In the genomic region with DNA sequence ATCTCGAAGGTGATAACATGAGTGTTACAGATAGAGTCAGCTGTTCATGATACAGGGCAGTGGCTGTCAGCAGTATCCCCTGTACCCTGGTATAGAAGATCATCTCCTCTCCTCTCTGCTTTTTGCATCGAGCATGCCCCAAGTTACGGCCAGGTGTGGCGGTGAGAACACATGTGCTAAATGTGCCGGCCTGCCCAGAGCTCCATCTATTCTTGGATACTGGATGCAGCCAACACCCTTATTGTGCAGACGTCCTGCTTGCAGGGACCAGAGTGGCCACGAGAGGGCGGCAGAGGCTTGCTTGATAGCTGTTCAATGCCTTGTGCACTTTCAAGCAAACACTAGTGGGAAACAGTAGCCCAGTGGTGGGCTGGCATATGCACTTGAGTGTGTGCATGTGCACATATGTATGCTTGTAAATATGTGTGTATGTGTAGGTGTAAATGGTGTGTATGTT, we compare ENCODE assay signal across 9 mouse cellular contexts. TPM values are rescaled to one million over a fixed set of nuclear protein-coding genes. Genes with fewer than 3 reads are reported as not detected.
DNase-seq lines count a peak whose midpoint lies in the region; ATAC-seq lines count a peak whose summit lies in the region.
"Had no signal": no experiment of that assay in that cellular context is flagged by ENCODE, and none has a peak within 500 bp of the region (broad histone marks: within the 10 kb centered on the region; RNA-seq: fewer than 3 reads in every experiment).

No protein-coding gene starts in this region.

- H3K9ac ChIP-seq in heart, embryonic 14.5 days (ENCODE audit: low read length), result no peak overlapping the region
- H3K9ac ChIP-seq in liver, embryonic 12.5 days, result no peak overlapping the region
- H3K9ac ChIP-seq in neural tube, embryonic 11.5 days (ENCODE audit: low read length), result no peak overlapping the region
- no peak overlapping the region for H3K9ac ChIP-seq in stomach, embryonic 16.5 days (ENCODE audit: low read length)

- peaks cover 50% of the 10 kb centered on the region for H3K36me3 ChIP-seq in heart, embryonic 14.5 days (ENCODE audit: control insufficient read depth, insufficient read depth, low read length)
- H3K36me3 ChIP-seq in liver, embryonic 12.5 days, result peaks cover 96% of the 10 kb centered on the region
- H3K36me3 ChIP-seq in neural tube, embryonic 11.5 days (ENCODE audit: control insufficient read depth, insufficient read depth, low read length), result no peaks in the 10 kb centered on the region; the same call in 1 of the 2 replicates
- peaks cover 5% of the 10 kb centered on the region; the same call in 1 of the 2 replicates for H3K36me3 ChIP-seq in stomach, embryonic 16.5 days (ENCODE audit: control insufficient read depth, insufficient read depth, low read length)

- ATAC-seq in heart, embryonic 14.5 days (ENCODE audit: insufficient number of reproducible peaks, insufficient read depth, low FRiP score, low read depth), result peak; percentile 75
- ATAC-seq in liver, embryonic 12.5 days, result peak; percentile 64
- peak; percentile 74 for ATAC-seq in neural tube, embryonic 11.5 days (ENCODE audit: insufficient read depth, low FRiP score, low TSS enrichment)
- peak; percentile 76; the same call in 1 of the 2 replicates for ATAC-seq in stomach, embryonic 16.5 days (ENCODE audit: insufficient read depth, low FRiP score)

- peaks cover 0 to 4% of the 10 kb centered on the region in 2 experiments; a peak in 2 of 4 replicates for H3K4me1 ChIP-seq in heart, embryonic 14.5 days (ENCODE audit: control insufficient read depth in 2 of 2, insufficient read depth in 2 of 2, low read length in 2 of 2)
- H3K4me1 ChIP-seq in liver, embryonic 12.5 days, result peaks cover 1% of the 10 kb centered on the region; the same call in 1 of the 2 replicates
- H3K4me1 ChIP-seq in neural tube, embryonic 11.5 days (ENCODE audit: control insufficient read depth, insufficient read depth, low read length), result no peaks in the 10 kb centered on the region
- H3K4me1 ChIP-seq in stomach, embryonic 16.5 days (ENCODE audit: control insufficient read depth, insufficient read depth, low read length), result peaks cover 5% of the 10 kb centered on the region; the same call in 1 of the 2 replicates

- H3K9me3 ChIP-seq in heart, embryonic 14.5 days (ENCODE audit: control insufficient read depth, low read length), result no peaks in the 10 kb centered on the region
- no peaks in the 10 kb centered on the region for H3K9me3 ChIP-seq in liver, embryonic 12.5 days (replicated peaks)
- H3K9me3 ChIP-seq in neural tube, embryonic 11.5 days (ENCODE audit: control insufficient read depth, low read length), result no peaks in the 10 kb centered on the region
- no peaks in the 10 kb centered on the region for H3K9me3 ChIP-seq in stomach, embryonic 16.5 days (replicated peaks; ENCODE audit: control insufficient read depth, low read length)

- H3K27ac ChIP-seq in heart, embryonic 14.5 days (replicated peaks in 1 of 2; ENCODE audit: control insufficient read depth in 1 of 2, insufficient read depth in 1 of 2, low read depth in 2 of 2, low read length in 2 of 2), result no peak overlapping the region
- H3K27ac ChIP-seq in liver, embryonic 12.5 days, result no peak overlapping the region
- no peak overlapping the region for H3K27ac ChIP-seq in neural tube, embryonic 11.5 days (ENCODE audit: low read depth, low read length)
- no peak overlapping the region for H3K27ac ChIP-seq in stomach, embryonic 16.5 days (ENCODE audit: low read length)

- DNase-seq in CD4-positive, CD25-positive, alpha-beta regulatory T cell, adult 2 months (ENCODE audit: low read depth, low spot score), result peak; percentile 93
- peak; percentile 64 for DNase-seq in brain, embryonic 18.5 days (ENCODE audit: low read depth, low spot score)
- DNase-seq in fibroblast of lung, adult 2 months (ENCODE audit: low read depth), result peak; percentile 67
- DNase-seq in kidney, postnatal 10 days, result peak; percentile 98
- DNase-seq in neural tube, embryonic 11.5 days (ENCODE audit: low spot score), result peak; percentile 93

- WGBS in heart, embryonic 14.5 days, result 9% methylated on average over 8 of the region's 8 CpGs
- WGBS in liver, embryonic 12.5 days (ENCODE audit: insufficient replicate concordance), result 27% methylated on average over 8 of the region's 8 CpGs
- 33% methylated on average over 8 of the region's 8 CpGs for WGBS in neural tube, embryonic 11.5 days
- WGBS in stomach, embryonic 16.5 days, result 17% methylated on average over 8 of the region's 8 CpGs

- H3K4me3 ChIP-seq in heart, embryonic 14.5 days (ENCODE audit: control insufficient read depth in 1 of 2, insufficient read depth in 1 of 2, low read depth in 1 of 2, low read length in 2 of 2), result no peak overlapping the region
- H3K4me3 ChIP-seq in liver, embryonic 12.5 days, result no peak overlapping the region
- no peak overlapping the region for H3K4me3 ChIP-seq in neural tube, embryonic 11.5 days (ENCODE audit: low read depth, low read length)
- no peak overlapping the region for H3K4me3 ChIP-seq in stomach, embryonic 16.5 days (replicated peaks; ENCODE audit: low read length)
- H3K4me3 ChIP-seq: erythroblast, embryonic 14.5 days had no signal

- H3K27me3 ChIP-seq in heart, embryonic 14.5 days (ENCODE audit: control insufficient read depth, insufficient read depth, low read length), result no peaks in the 10 kb centered on the region
- no peaks in the 10 kb centered on the region for H3K27me3 ChIP-seq in liver, embryonic 12.5 days (replicated peaks)
- no peaks in the 10 kb centered on the region for H3K27me3 ChIP-seq in neural tube, embryonic 11.5 days (ENCODE audit: control insufficient read depth, insufficient read depth, low read length)
- H3K27me3 ChIP-seq in stomach, embryonic 16.5 days (ENCODE audit: control insufficient read depth, insufficient read depth, low read length), result no peaks in the 10 kb centered on the region

- no peak overlapping the region for H3K4me2 ChIP-seq in heart, embryonic 14.5 days (ENCODE audit: low read length)
- no peak overlapping the region for H3K4me2 ChIP-seq in liver, embryonic 12.5 days
- H3K4me2 ChIP-seq in neural tube, embryonic 11.5 days (ENCODE audit: low read depth), result no peak overlapping the region
- no peak overlapping the region for H3K4me2 ChIP-seq in stomach, embryonic 16.5 days (ENCODE audit: low read depth, low read length)

RNA-seq across cellular contexts. Expression of gene Comt, which starts 16.8 kb away (rescaled TPM):
- 110 and 112 TPM in 2 replicates for polyA plus RNA-seq in heart, embryonic 14.5 days (2014; fragmentation: Nextera tagmentation; extraction: Ambion mirVana)
- 113 and 120 TPM in 2 replicates for polyA plus RNA-seq in liver, embryonic 12.5 days (2016; fragmentation: Nextera tagmentation; extraction: Ambion mirVana)
- polyA plus RNA-seq in neural tube, embryonic 11.5 days (2014; fragmentation: Nextera tagmentation; extraction: Ambion mirVana), result 60.8 and 64.0 TPM in 2 replicates
- polyA plus RNA-seq in stomach, embryonic 16.5 days (2015; fragmentation: Nextera tagmentation; extraction: Ambion mirVana), result 105 and 119 TPM in 2 replicates

RNA-seq across cellular contexts. Expression of gene Txnrd2, which starts 17.2 kb away (rescaled TPM):
- polyA plus RNA-seq in heart, embryonic 14.5 days (2014; fragmentation: Nextera tagmentation; extraction: Ambion mirVana), result 34.0 and 34.7 TPM in 2 replicates
- 106 and 107 TPM in 2 replicates for polyA plus RNA-seq in liver, embryonic 12.5 days (2016; fragmentation: Nextera tagmentation; extraction: Ambion mirVana)
- polyA plus RNA-seq in neural tube, embryonic 11.5 days (2014; fragmentation: Nextera tagmentation; extraction: Ambion mirVana), result 20.4 TPM in 2 replicates
- 19.2 and 23.7 TPM in 2 replicates for polyA plus RNA-seq in stomach, embryonic 16.5 days (2015; fragmentation: Nextera tagmentation; extraction: Ambion mirVana)

RNA-seq across cellular contexts. Expression of gene Gnb1l, which starts 55.1 kb away (rescaled TPM):
- 9.3 and 9.7 TPM in 2 replicates for polyA plus RNA-seq in heart, embryonic 14.5 days (2014; fragmentation: Nextera tagmentation; extraction: Ambion mirVana)
- 14.0 and 15.0 TPM in 2 replicates for polyA plus RNA-seq in liver, embryonic 12.5 days (2016; fragmentation: Nextera tagmentation; extraction: Ambion mirVana)
- 11.5 and 13.3 TPM in 2 replicates for polyA plus RNA-seq in neural tube, embryonic 11.5 days (2014; fragmentation: Nextera tagmentation; extraction: Ambion mirVana)
- polyA plus RNA-seq in stomach, embryonic 16.5 days (2015; fragmentation: Nextera tagmentation; extraction: Ambion mirVana), result 11.7 and 11.9 TPM in 2 replicates

RNA-seq across cellular contexts. Expression of gene Rtl10, which starts 55.3 kb away (rescaled TPM):
- polyA plus RNA-seq in heart, embryonic 14.5 days (2014; fragmentation: Nextera tagmentation; extraction: Ambion mirVana), result 1.3 and 1.5 TPM in 2 replicates
- 1.3 and 1.7 TPM in 2 replicates for polyA plus RNA-seq in liver, embryonic 12.5 days (2016; fragmentation: Nextera tagmentation; extraction: Ambion mirVana)
- 1.7 and 2.4 TPM in 2 replicates for polyA plus RNA-seq in neural tube, embryonic 11.5 days (2014; fragmentation: Nextera tagmentation; extraction: Ambion mirVana)
- 2.1 and 3.2 TPM in 2 replicates for polyA plus RNA-seq in stomach, embryonic 16.5 days (2015; fragmentation: Nextera tagmentation; extraction: Ambion mirVana)
